Mouse (Mus musculus) myocyte (in vitro differentiated cells): Measurements from ENCODE around the gene Itgav. TPM values are rescaled to one million over a fixed set of nuclear protein-coding genes. Genes with fewer than 3 reads are reported as not detected.

Source experiments
- H3K27me3 ChIP-seq: one replicate; pipeline ENCODE4 v1.6.1; 2011; ENCODE audit not compliant: control insufficient read depth, insufficient read depth, insufficient read length
- H3K36me3 ChIP-seq: one replicate; pipeline ENCODE4 v1.6.1; 2011; ENCODE audit not compliant: control insufficient read depth, insufficient read depth
- H3K4me2 ChIP-seq: one replicate; pipeline ENCODE4 v1.6.1; 2011; ENCODE audit warnings: low read depth, control low read depth
- H3K4me3 ChIP-seq: one replicate; pipeline ENCODE4 v1.5.1; 2011; ENCODE audit warnings: mild to moderate bottlenecking, control low read depth, moderate library complexity
- H3K79me2 ChIP-seq: one replicate; pipeline ENCODE4 v1.6.1; 2011; ENCODE audit not compliant: control insufficient read depth, insufficient read depth
- H3ac ChIP-seq: one replicate; pipeline ENCODE4 v1.6.1; 2011; ENCODE audit not compliant: control insufficient read depth, insufficient read length
- CEBPB ChIP-seq: IDR thresholded peaks from 2 replicates; pipeline ENCODE4 v1.6.1; 2011; ENCODE audit warnings: mild to moderate bottlenecking, moderate library complexity; ENCODE audit not compliant: poor library complexity, insufficient read depth, severe bottlenecking
- E2F4 ChIP-seq: IDR thresholded peaks from one replicate; pipeline ENCODE4 v1.6.1; 2011; ENCODE audit warnings: mild to moderate bottlenecking, control low read depth, moderate library complexity; ENCODE audit not compliant: insufficient read depth
- MAX ChIP-seq: IDR thresholded peaks from one replicate; pipeline ENCODE4 v1.6.1; 2011; ENCODE audit warnings: low read depth, mild to moderate bottlenecking, control low read depth
- MYOD1 ChIP-seq, 3 experiments: IDR thresholded peaks; one replicate each; pipeline ENCODE4 v1.6.1; 2011; ENCODE audit warnings: control low read depth in 2 of 3, low read depth in 2 of 3, mild to moderate bottlenecking in 2 of 3, moderate library complexity in 1 of 3; ENCODE audit not compliant: insufficient read length in 2 of 3, control insufficient read depth in 1 of 3
- MYOG ChIP-seq, 3 experiments: IDR thresholded peaks; one replicate each; pipeline ENCODE4 v1.6.1; 2011; ENCODE audit warnings: control low read depth in 2 of 3, low read depth in 2 of 3, mild to moderate bottlenecking in 2 of 3; ENCODE audit not compliant: insufficient read length in 2 of 3, control insufficient read depth in 1 of 3, insufficient read depth in 1 of 3
- POLR2A ChIP-seq: IDR thresholded peaks from one replicate; pipeline ENCODE4 v1.6.1; 2011; ENCODE audit warnings: low read depth, mild to moderate bottlenecking, control low read depth, moderate library complexity; ENCODE audit not compliant: insufficient read length
- POLR2AphosphoS2 ChIP-seq: IDR thresholded peaks from one replicate; pipeline ENCODE4 v1.6.1; 2011; ENCODE audit warnings: low read depth, control low read depth; ENCODE audit not compliant: insufficient read length
- REST ChIP-seq: IDR thresholded peaks from one replicate; pipeline ENCODE4 v1.6.1; 2011; ENCODE audit warnings: mild to moderate bottlenecking, control low read depth, moderate library complexity; ENCODE audit not compliant: insufficient read depth, insufficient read length
- SRF ChIP-seq: IDR thresholded peaks from one replicate; pipeline ENCODE4 v1.6.1; 2011; ENCODE audit warnings: low read depth; ENCODE audit not compliant: control insufficient read depth, insufficient read length
- TCF12 ChIP-seq: IDR thresholded peaks from one replicate; pipeline ENCODE4 v1.6.1; 2011; ENCODE audit warnings: mild to moderate bottlenecking, control low read depth; ENCODE audit not compliant: poor library complexity, insufficient read depth, severe bottlenecking
- TCF3 ChIP-seq: IDR thresholded peaks from one replicate; pipeline ENCODE4 v1.6.1; 2011; ENCODE audit warnings: low read depth, control low read depth; ENCODE audit not compliant: insufficient read length
- USF1 ChIP-seq: IDR thresholded peaks from one replicate; pipeline ENCODE4 v1.6.1; 2011; ENCODE audit warnings: low read depth, mild to moderate bottlenecking, control low read depth, moderate library complexity
- polyA plus RNA-seq: library from polyadenylated mRNA; unstranded; fragments of >200 nt; fragmentation: generic; extraction: Trizol; gene quantifications from one replicate; pipeline ENCODE4 v1.2.1, GENCODE M21; 2012; ENCODE audit warnings: missing spikeins

The Itgav gene
- polyA plus RNA-seq, 1 experiment = 26.2 TPM

GRCm38 (mm10) chr2:83771155-83771812 lies 47.1 kb downstream of the Itgav start:
- TF ChIP-seq TCF12 (no peak), MYOG (IDR thresholded peaks at IDR 0.05; ENCODE audit: control insufficient read depth in 1 of 3, insufficient read depth in 1 of 3, insufficient read length in 2 of 3, low read depth in 2 of 3) (no peak), MAX (no peak), CEBPB (no peak), POLR2A (no peak), E2F4 (no peak), USF1 (no peak), MYOD1 (IDR thresholded peaks at IDR 0.05; ENCODE audit: control insufficient read depth in 1 of 3, insufficient read length in 2 of 3, low read depth in 2 of 3) (no peak)
- H3K36me3 ChIP-seq = peaks cover 40% of the 10 kb centered on the region
- H3K79me2 ChIP-seq = no peaks in the 10 kb centered on the region
- no peaks in the 10 kb centered on the region for H3K27me3 ChIP-seq
- H3ac ChIP-seq = no peak overlapping the region
- H3K4me2 ChIP-seq = no peak overlapping the region
- H3K4me3 ChIP-seq = no peak overlapping the region

- no peak overlapping the region for H3K4me3 ChIP-seq
- TF ChIP-seq REST (no peak), MAX (no peak), TCF12 (no peak), MYOD1 (IDR thresholded peaks at IDR 0.05; ENCODE audit: control insufficient read depth in 1 of 3, insufficient read length in 2 of 3, low read depth in 2 of 3) (no peak), SRF (no peak), POLR2A (no peak), MYOG (IDR thresholded peaks at IDR 0.05; ENCODE audit: control insufficient read depth in 1 of 3, insufficient read depth in 1 of 3, insufficient read length in 2 of 3, low read depth in 2 of 3) (no peak), USF1 (no peak)
- no peak overlapping the region for H3K4me2 ChIP-seq
- H3K27me3 ChIP-seq = no peaks in the 10 kb centered on the region
- H3K36me3 ChIP-seq = peaks cover 30% of the 10 kb centered on the region
- H3K79me2 ChIP-seq = no peaks in the 10 kb centered on the region
- H3ac ChIP-seq = no peak overlapping the region
Observed at GRCm38 (mm10) chr2:83791330-83792073, 67.3 kb downstream of the Itgav start.

- Histone ChIP-seq H3K79me2 (no peaks in the 10 kb centered on the region), H3ac (no peak overlapping the region), H3K36me3 (peaks cover 30% of the 10 kb centered on the region), H3K27me3 (no peaks in the 10 kb centered on the region), H3K4me3 (no peak overlapping the region), H3K4me2 (no peak overlapping the region)
- TF ChIP-seq TCF12 (no peak), USF1 (no peak), E2F4 (no peak), MYOG (IDR thresholded peaks at IDR 0.05; ENCODE audit: control insufficient read depth in 1 of 3, insufficient read depth in 1 of 3, insufficient read length in 2 of 3, low read depth in 2 of 3) (no peak), CEBPB (no peak), MAX (no peak), TCF3 (no peak), SRF (no peak), POLR2AphosphoS2 (no peak), MYOD1 (IDR thresholded peaks at IDR 0.05; ENCODE audit: control insufficient read depth in 1 of 3, insufficient read length in 2 of 3, low read depth in 2 of 3) (no peak), REST (no peak), POLR2A (no peak)
Observed at GRCm38 (mm10) chr2:83792102-83792501, 67.9 kb downstream of the Itgav start.

- no peak overlapping the region for H3K4me3 ChIP-seq
- peaks cover 48% of the 10 kb centered on the region for H3K36me3 ChIP-seq
- H3K4me2 ChIP-seq = no peak overlapping the region
- no peaks in the 10 kb centered on the region for H3K79me2 ChIP-seq
- no peaks in the 10 kb centered on the region for H3K27me3 ChIP-seq
- no peak overlapping the region for H3ac ChIP-seq
- TF ChIP-seq CEBPB (no peak), MYOG (IDR thresholded peaks at IDR 0.05; ENCODE audit: control insufficient read depth in 1 of 3, insufficient read depth in 1 of 3, insufficient read length in 2 of 3, low read depth in 2 of 3) (no peak), REST (no peak), SRF (no peak), USF1 (no peak), POLR2AphosphoS2 (no peak), TCF12 (no peak), E2F4 (no peak), TCF3 (no peak), MYOD1 (IDR thresholded peaks at IDR 0.05; ENCODE audit: control insufficient read depth in 1 of 3, insufficient read length in 2 of 3, low read depth in 2 of 3) (no peak), POLR2A (no peak), MAX (no peak)
Observed at GRCm38 (mm10) chr2:83795766-83796165, 71.6 kb downstream of the Itgav start.
